Mouse (Mus musculus) left cerebral cortex, adult 6 months (tissue): ENCODE measurements around the gene Nck1. TPM values are rescaled to one million over a fixed set of nuclear protein-coding genes. Genes with fewer than 3 reads are reported as not detected.

ENCODE experiments used
- long read RNA-seq, 2 experiments: library from polyadenylated mRNA; unstranded; transcript quantifications; one replicate each; pipeline ENCODE4 v2.0.0; 2019 to 2020
- polyA plus RNA-seq: library from polyadenylated mRNA; unstranded; fragments of <200 nt; fragmentation: Nextera tagmentation; gene quantifications from 2 replicates; pipeline ENCODE4 v1.2.3, GENCODE M21; 2021

Nck1 gene
- polyA plus RNA-seq = 38.2 and 40.6 TPM in 2 replicates
- long read RNA-seq, experiment 1, full-length matches to known transcripts = 177 of 203 reads
- long read RNA-seq, experiment 1, partial matches to known transcripts = 6 of 203 reads
- long read RNA-seq, experiment 1, other reads (novel, unspliced or antisense) = 20 of 203 reads
- long read RNA-seq, experiment 2, full-length matches to known transcripts = 26 of 39 reads
- long read RNA-seq, experiment 2, partial matches to known transcripts = 8 of 39 reads
- long read RNA-seq, experiment 2, other reads (novel, unspliced or antisense) = 5 of 39 reads

DNA sequence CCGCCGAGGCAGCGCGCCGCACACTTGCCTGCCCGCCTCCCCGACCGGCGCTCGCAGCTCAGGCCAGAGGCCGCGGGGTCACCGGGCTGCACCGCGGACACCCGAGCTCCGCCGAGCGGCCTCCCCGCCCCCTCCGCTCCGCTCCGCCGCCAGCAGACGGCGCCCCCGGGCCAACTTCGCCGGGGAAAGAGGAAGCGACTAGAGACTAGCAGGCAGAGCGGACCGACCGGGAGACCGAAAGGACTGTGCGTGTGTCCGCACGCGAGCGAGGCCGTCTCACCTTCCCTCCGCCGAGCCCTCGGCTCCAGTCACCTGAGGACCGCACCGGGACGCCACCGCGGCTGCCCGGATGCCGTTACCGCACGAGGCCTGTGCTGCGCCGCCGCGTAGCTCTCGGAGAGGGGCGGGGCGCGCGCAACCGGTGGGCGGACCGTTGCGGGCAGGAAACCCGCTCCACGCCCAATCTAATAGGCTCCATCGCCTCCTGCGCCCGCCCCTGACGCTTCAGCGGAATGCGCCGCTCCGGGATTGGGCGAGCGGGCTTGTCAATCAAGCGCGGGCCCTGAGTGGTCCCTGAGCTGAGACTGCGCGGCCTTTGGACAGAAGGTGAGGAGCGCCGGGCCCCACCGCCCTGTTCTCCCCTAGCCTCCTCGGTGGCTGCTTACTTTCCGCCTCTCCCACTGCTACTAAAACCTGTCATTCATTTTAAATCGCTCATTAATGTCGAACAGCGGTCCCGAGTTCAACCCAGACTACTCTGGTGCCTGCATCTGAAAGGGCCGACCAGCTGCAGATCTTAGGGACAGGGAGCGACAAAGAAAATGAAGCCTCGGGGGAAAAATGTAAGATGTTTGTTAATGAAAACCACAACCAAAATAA is at the start of gene Nck1:
Nck1 (minus strand) TSS at position 420 of the 879 bp plus-strand sequence.

DNA sequence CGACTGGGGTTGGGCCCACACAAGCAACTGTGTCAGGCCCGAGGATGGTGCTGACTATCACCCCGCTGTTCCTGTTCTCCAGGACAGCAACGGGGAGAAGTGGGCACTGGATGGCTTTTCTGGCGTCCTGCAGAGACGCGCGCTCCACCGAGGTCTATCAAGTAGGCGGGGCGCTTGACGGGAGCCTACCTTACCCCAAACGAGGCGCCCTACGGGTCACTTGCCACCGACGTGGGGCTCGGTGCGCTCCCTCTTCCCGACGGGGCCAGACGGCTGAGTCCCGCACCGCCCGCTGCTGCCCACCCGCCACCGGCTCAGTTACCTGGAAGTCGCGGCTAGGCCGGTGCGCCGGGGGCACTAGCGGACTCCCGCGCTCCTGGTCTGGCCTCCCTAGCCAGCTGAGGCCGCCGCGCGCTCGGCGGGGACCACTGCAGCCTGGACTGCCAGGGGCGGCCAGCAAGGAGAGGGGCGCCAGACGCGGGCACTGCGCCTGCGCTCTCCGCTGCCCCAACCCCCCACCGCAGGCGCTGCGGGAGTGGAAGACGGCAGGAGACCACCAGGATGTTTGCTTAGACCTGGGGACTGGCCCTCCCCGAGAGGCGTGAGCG is 24.8 kb upstream of the Nck1 start, which contains the start of gene Slc35g2:
Slc35g2 (minus strand) TSS at position 465 of the 608 bp plus-strand sequence.

DNA sequence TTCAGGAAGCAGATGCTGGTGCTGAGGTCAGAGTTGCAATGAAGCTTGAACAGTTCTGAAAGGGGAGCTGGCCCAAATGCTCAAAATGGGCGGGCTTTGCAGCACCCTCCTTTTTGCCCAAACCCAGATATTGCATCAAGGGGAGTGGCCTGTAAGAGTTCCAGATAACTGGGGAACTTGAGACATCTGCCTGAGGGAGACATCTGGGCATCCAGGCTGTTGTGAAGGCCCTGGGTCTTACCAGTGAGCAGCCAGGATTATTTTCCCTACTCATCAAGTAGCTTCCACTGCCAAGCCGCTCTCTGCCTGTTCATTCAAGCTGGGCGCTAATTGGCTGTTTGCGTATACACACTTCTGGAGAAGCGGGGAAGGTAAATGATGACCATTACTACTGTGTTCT is 59.5 kb downstream of the Nck1 start, which contains the start of gene Il20rb:
Il20rb (minus strand) TSS at position 358 of the 400 bp plus-strand sequence.

Other genes with a start within 250 kb of the Nck1 start
- 0.11 and 0.20 TPM in 2 replicates for gene Il20rb, start 59.3 kb downstream of the Nck1 start, polyA plus RNA-seq
- gene Slc35g2, start 25.0 kb upstream of the Nck1 start, polyA plus RNA-seq = 26.1 and 30.2 TPM in 2 replicates
- 3.8 and 6.6 TPM in 2 replicates for gene Stag1, start 51.7 kb upstream of the Nck1 start, polyA plus RNA-seq